Mouse (Mus musculus) central nervous system, embryonic 14 days (tissue): ENCODE results near the gene Arxes2. TPM values are rescaled to one million over a fixed set of nuclear protein-coding genes. Genes with fewer than 3 reads are reported as not detected.

ENCODE experiments used
- polyA plus RNA-seq: library from polyadenylated mRNA; depleted of rRNA; stranded (reverse); fragments of >200 nt; gene quantifications from 2 replicates; pipeline ENCODE4 v1.2.3, GENCODE M21; 2012; rRNA removed

The Arxes2 gene
- polyA plus RNA-seq, result 123 and 125 TPM in 2 replicates

DNA sequence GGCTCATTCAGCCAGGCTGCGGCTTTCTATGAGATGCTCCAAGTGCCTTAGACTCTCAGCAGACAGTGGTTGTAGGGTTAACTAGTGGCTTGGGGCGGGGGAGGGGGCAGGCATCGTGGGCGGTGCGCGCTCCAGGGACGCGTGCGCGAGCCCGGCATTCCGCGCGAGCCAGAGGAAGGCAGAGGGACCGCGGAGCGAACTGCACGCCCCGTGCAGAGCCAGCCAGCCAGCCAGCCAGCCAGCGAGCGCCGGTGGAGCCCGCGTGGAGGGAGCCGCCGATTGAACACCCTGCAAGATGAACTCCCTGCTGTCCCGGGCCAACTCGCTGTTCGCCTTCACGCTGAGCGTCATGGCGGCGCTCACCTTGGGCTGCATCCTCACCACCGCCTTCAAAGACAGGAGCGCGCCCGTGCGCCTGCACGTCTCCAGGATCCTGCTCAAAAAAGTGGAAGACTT, at the start of gene Arxes2:
TSS of gene Arxes2 (plus strand) at position 161 of the 456 bp plus-strand sequence.

DNA sequence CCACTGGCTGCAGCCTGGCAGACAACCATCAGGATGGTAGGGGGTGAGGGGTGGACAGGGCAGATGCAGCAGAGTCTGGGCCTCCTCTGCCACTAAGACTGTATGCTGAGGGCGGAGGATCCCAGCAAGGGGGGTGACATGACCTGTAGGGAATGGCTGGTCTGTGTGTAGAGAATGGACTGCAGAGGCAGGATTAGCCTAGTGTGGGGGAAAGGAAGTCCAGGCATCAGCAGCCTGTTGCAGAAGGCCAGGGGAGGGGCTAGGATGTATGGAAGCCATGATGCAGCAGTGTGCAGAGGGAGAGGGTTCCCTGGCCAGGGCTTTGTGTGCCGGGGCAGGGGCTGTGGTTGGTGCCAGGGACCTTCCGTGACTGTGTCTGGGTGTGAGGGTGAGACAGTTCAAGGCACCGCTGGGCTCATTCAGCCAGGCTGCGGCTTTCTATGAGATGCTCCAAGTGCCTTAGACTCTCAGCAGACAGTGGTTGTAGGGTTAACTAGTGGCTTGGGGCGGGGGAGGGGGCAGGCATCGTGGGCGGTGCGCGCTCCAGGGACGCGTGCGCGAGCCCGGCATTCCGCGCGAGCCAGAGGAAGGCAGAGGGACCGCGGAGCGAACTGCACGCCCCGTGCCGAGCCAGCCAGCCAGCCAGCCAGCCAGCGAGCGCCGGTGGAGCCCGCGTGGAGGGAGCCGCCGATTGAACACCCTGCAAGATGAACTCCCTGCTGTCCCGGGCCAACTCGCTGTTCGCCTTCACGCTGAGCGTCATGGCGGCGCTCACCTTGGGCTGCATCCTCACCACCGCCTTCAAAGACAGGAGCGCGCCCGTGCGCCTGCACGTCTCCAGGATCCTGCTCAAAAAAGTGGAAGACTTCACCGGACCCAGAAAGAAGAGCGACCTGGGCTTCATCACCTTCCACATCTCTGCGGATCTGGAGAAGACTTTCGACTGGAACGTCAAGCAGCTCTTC, 39.5 kb downstream of the Arxes2 start, which contains the start of gene Arxes1:
TSS of gene Arxes1 (plus strand) at position 569 of the 965 bp plus-strand sequence.

Other genes starting within 250 kb of the Arxes2 start
- gene Bhlhb9, start 196.2 kb upstream of the Arxes2 start, polyA plus RNA-seq, result 55.0 and 58.9 TPM in 2 replicates
- gene Gprasp2, start 154.8 kb upstream of the Arxes2 start, polyA plus RNA-seq, result 131 TPM in 2 replicates
- 28.8 and 31.3 TPM in 2 replicates for gene Arxes1, start 39.5 kb downstream of the Arxes2 start, polyA plus RNA-seq
- gene Bex2, start 74.4 kb downstream of the Arxes2 start, polyA plus RNA-seq, result 364 and 417 TPM in 2 replicates
- gene Nxf3, start 91.4 kb downstream of the Arxes2 start, polyA plus RNA-seq, result 0.04 TPM in 2 replicates
- gene Bex4, start 145.2 kb downstream of the Arxes2 start, polyA plus RNA-seq, result 82.7 and 91.8 TPM in 2 replicates
- 99.8 and 102 TPM in 2 replicates for gene Tceal8, start 178.5 kb downstream of the Arxes2 start, polyA plus RNA-seq
- gene Tceal5, start 210.1 kb downstream of the Arxes2 start, polyA plus RNA-seq, result 36.4 and 38.5 TPM in 2 replicates
- 1.1 and 14.3 TPM in 2 replicates for gene Tceal7, start 221.0 kb downstream of the Arxes2 start, polyA plus RNA-seq
- gene Bex1, start 221.7 kb downstream of the Arxes2 start, polyA plus RNA-seq, result 194 and 195 TPM in 2 replicates